29 mouse cellular contexts compared by ENCODE assay signal in the genomic region with DNA sequence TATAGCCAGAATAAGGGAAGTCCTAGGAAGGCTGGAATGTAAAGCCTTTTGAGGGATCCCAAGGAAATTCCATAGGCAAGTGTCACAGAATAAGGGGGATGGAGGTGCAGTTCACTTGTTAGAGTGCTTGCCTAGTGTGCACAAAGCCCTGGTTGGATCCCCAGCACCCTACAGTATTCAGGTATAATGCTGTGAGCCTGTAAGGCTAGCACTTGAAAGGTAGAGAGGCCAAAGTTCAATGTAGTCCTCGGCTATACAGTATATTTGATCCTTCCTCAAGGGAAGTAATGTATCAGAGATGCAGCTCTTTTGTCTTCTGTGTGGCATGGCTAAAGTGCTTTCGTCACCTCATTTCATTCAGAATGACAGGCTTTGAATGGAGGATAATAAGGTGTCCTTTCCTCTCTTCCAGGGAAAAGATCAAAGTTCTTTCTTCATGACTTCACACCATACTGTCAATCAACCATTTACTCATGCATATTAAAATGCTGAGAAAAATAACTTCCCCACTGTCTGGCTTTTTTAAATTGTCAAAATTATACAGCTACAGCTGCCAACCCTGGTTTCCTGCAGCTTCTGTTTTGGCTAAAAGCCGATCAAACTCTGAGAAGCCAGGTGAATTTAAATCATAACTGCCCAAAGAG.
DNase-seq lines count a peak whose midpoint lies in the region; ATAC-seq lines count a peak whose summit lies in the region.
"Had no signal": no experiment of that assay in that cellular context is flagged by ENCODE, and none has a peak within 500 bp of the region (broad histone marks: within the 10 kb centered on the region; RNA-seq: fewer than 3 reads in every experiment).

No protein-coding gene starts in this region.

- no peak overlapping the region for H3K4me3 ChIP-seq in forebrain, embryonic 14.5 days (ENCODE audit: low read depth, low read length)
- no peak overlapping the region for H3K4me3 ChIP-seq in forebrain, embryonic 11.5 days (ENCODE audit: low read depth, low read length)
- no peak overlapping the region for H3K4me3 ChIP-seq in midbrain, embryonic 11.5 days (ENCODE audit: low read depth, low read length)
- H3K4me3 ChIP-seq in midbrain, embryonic 10.5 days = no peak overlapping the region
- no peak overlapping the region for H3K4me3 ChIP-seq in midbrain, embryonic 15.5 days
- H3K4me3 ChIP-seq: embryonic facial prominence, embryonic 13.5 days; gastrocnemius, adult 2 months; heart, adult 2 months; heart, embryonic 12.5 days; layer of hippocampus, adult 2 months; left cerebral cortex, adult 2 months; limb, embryonic 12.5 days; liver, embryonic 15.5 days; myocyte; neural tube, embryonic 12.5 days had no signal

- peak; percentile 28 for DNase-seq in forebrain, embryonic 14.5 days (ENCODE audit: low spot score)
- no peak for DNase-seq in forebrain, embryonic 11.5 days (ENCODE audit: low spot score)
- DNase-seq in midbrain, embryonic 11.5 days (ENCODE audit: low spot score, missing footprints) = no peak
- DNase-seq in midbrain, embryonic 10.5 days (ENCODE audit: low spot score) = no peak
- DNase-seq in gastrocnemius, adult 18-20 months (ENCODE audit: low spot score) = no peak
- no peak for DNase-seq in frontal cortex, postnatal 36 days (ENCODE audit: low spot score in 2 of 2)
- DNase-seq: adrenal gland, postnatal 10 days; cerebellum, adult 11 months; cerebellum, adult 9-10 months; embryo, embryonic 11 days; gastrocnemius, adult 2 months; heart, adult 2 months; kidney, postnatal 36 days; lung, embryonic 14.5 days; lung, postnatal 14 days; right cerebral cortex, postnatal 4 days; thymus, adult 2 months; thymus, postnatal 36 days had no signal

- H3K27ac ChIP-seq in forebrain, embryonic 14.5 days (ENCODE audit: low read depth, low read length) = no peak overlapping the region
- no peak overlapping the region for H3K27ac ChIP-seq in forebrain, embryonic 11.5 days (ENCODE audit: low read depth, low read length)
- H3K27ac ChIP-seq in midbrain, embryonic 11.5 days (ENCODE audit: low read depth, low read length) = no peak overlapping the region
- no peak overlapping the region for H3K27ac ChIP-seq in midbrain, embryonic 10.5 days (replicated peaks)
- H3K27ac ChIP-seq in midbrain, embryonic 15.5 days = 0 out of 2 replicates have a peak overlapping the region, but pooled peaks have one; percentile 34
- H3K27ac ChIP-seq: embryonic facial prominence, embryonic 13.5 days; gastrocnemius, adult 2 months; heart, adult 2 months; layer of hippocampus, adult 2 months; left cerebral cortex, adult 2 months; limb, embryonic 12.5 days; liver, embryonic 15.5 days; neural tube, embryonic 12.5 days had no signal

- H3K4me2 ChIP-seq in forebrain, embryonic 14.5 days (ENCODE audit: low read length) = no peak overlapping the region
- H3K4me2 ChIP-seq in forebrain, embryonic 11.5 days (ENCODE audit: low read depth, low read length, severe bottlenecking) = no peak overlapping the region
- H3K4me2 ChIP-seq in midbrain, embryonic 11.5 days = no peak overlapping the region
- H3K4me2 ChIP-seq in midbrain, embryonic 15.5 days = no peak overlapping the region
- H3K4me2 ChIP-seq: embryonic facial prominence, embryonic 13.5 days; heart, embryonic 12.5 days; limb, embryonic 12.5 days; liver, embryonic 15.5 days; lung, embryonic 14.5 days; neural tube, embryonic 12.5 days had no signal

- no peaks in the 10 kb centered on the region for H3K9me3 ChIP-seq in forebrain, embryonic 14.5 days (replicated peaks; ENCODE audit: control insufficient read depth, low read length)
- no peaks in the 10 kb centered on the region for H3K9me3 ChIP-seq in forebrain, embryonic 11.5 days (ENCODE audit: control insufficient read depth, low read length)
- no peaks in the 10 kb centered on the region for H3K9me3 ChIP-seq in midbrain, embryonic 11.5 days (ENCODE audit: control insufficient read depth, low read length)
- H3K9me3 ChIP-seq in midbrain, embryonic 10.5 days (replicated peaks) = no peaks in the 10 kb centered on the region
- H3K9me3 ChIP-seq in midbrain, embryonic 15.5 days = no peaks in the 10 kb centered on the region
- H3K9me3 ChIP-seq: embryonic facial prominence, embryonic 13.5 days; limb, embryonic 12.5 days; liver, embryonic 15.5 days; neural tube, embryonic 12.5 days had no signal

- H3K4me1 ChIP-seq in forebrain, embryonic 14.5 days (ENCODE audit: control insufficient read depth, insufficient read depth, low read length) = no peaks in the 10 kb centered on the region
- H3K4me1 ChIP-seq in forebrain, embryonic 11.5 days (replicated peaks; ENCODE audit: control insufficient read depth, insufficient read depth, low read length) = no peaks in the 10 kb centered on the region
- no peaks in the 10 kb centered on the region for H3K4me1 ChIP-seq in midbrain, embryonic 11.5 days (ENCODE audit: control insufficient read depth, insufficient read depth, low read length)
- H3K4me1 ChIP-seq in midbrain, embryonic 10.5 days = 0 out of 2 replicates have a peak, but pooled peaks cover 6% of the 10 kb centered on the region
- H3K4me1 ChIP-seq in midbrain, embryonic 15.5 days = peaks cover 6% of the 10 kb centered on the region
- H3K4me1 ChIP-seq: embryonic facial prominence, embryonic 13.5 days; heart, embryonic 12.5 days; limb, embryonic 12.5 days; liver, embryonic 15.5 days; neural tube, embryonic 12.5 days had no signal

- no peaks in the 10 kb centered on the region for H3K27me3 ChIP-seq in forebrain, embryonic 14.5 days (replicated peaks; ENCODE audit: control insufficient read depth, insufficient read depth, low read length)
- no peaks in the 10 kb centered on the region for H3K27me3 ChIP-seq in forebrain, embryonic 11.5 days (ENCODE audit: control insufficient read depth, insufficient read depth, low read length)
- H3K27me3 ChIP-seq in midbrain, embryonic 11.5 days (ENCODE audit: control insufficient read depth, insufficient read depth, low read length) = no peaks in the 10 kb centered on the region
- no peaks in the 10 kb centered on the region for H3K27me3 ChIP-seq in midbrain, embryonic 10.5 days (ENCODE audit: low read depth, poor library complexity, severe bottlenecking)
- no peaks in the 10 kb centered on the region for H3K27me3 ChIP-seq in midbrain, embryonic 15.5 days (replicated peaks)
- H3K27me3 ChIP-seq: embryonic facial prominence, embryonic 13.5 days; heart, embryonic 12.5 days; limb, embryonic 12.5 days; liver, embryonic 15.5 days; neural tube, embryonic 12.5 days; Patski had no signal

- H3K9ac ChIP-seq in forebrain, embryonic 14.5 days (ENCODE audit: low read length) = no peak overlapping the region
- no peak overlapping the region for H3K9ac ChIP-seq in forebrain, embryonic 11.5 days (ENCODE audit: low read length)
- H3K9ac ChIP-seq in midbrain, embryonic 11.5 days (ENCODE audit: low read length) = no peak overlapping the region
- no peak overlapping the region for H3K9ac ChIP-seq in midbrain, embryonic 15.5 days
- H3K9ac ChIP-seq: embryonic facial prominence, embryonic 13.5 days; heart, embryonic 12.5 days; limb, embryonic 12.5 days; liver, embryonic 15.5 days; lung, embryonic 14.5 days; neural tube, embryonic 12.5 days had no signal

- H3K36me3 ChIP-seq in forebrain, embryonic 14.5 days (ENCODE audit: control insufficient read depth, insufficient read depth, low read length) = no peaks in the 10 kb centered on the region
- H3K36me3 ChIP-seq in forebrain, embryonic 11.5 days (ENCODE audit: control insufficient read depth, insufficient read depth, low read length) = no peaks in the 10 kb centered on the region
- no peaks in the 10 kb centered on the region for H3K36me3 ChIP-seq in midbrain, embryonic 11.5 days (ENCODE audit: control insufficient read depth, insufficient read depth, low read length)
- H3K36me3 ChIP-seq in midbrain, embryonic 10.5 days = no peaks in the 10 kb centered on the region
- H3K36me3 ChIP-seq in midbrain, embryonic 15.5 days (replicated peaks) = no peaks in the 10 kb centered on the region
- H3K36me3 ChIP-seq: embryonic facial prominence, embryonic 13.5 days; heart, embryonic 12.5 days; limb, embryonic 12.5 days; liver, embryonic 15.5 days; neural tube, embryonic 12.5 days had no signal

- ATAC-seq in forebrain, embryonic 14.5 days = peak; percentile 57; the same call in 1 of the 2 replicates
- ATAC-seq in forebrain, embryonic 11.5 days (replicated peaks; ENCODE audit: low FRiP score) = no peak
- ATAC-seq in midbrain, embryonic 11.5 days (ENCODE audit: low FRiP score) = peak; percentile 35; the same call in 1 of the 2 replicates
- peak; percentile 67; the same call in 1 of the 2 replicates for ATAC-seq in midbrain, embryonic 15.5 days (replicated peaks)
- ATAC-seq: intestine, embryonic 16.5 days; Patski had no signal

- WGBS in forebrain, embryonic 14.5 days = 18% methylated on average over 3 of the region's 3 CpGs
- 48% methylated on average over 3 of the region's 3 CpGs for WGBS in forebrain, embryonic 11.5 days
- 46% methylated on average over 3 of the region's 3 CpGs for WGBS in midbrain, embryonic 11.5 days
- 57% methylated on average over 3 of the region's 3 CpGs for WGBS in midbrain, embryonic 10.5 days
- 24% methylated on average over 3 of the region's 3 CpGs for WGBS in midbrain, embryonic 15.5 days
